Mouse (Mus musculus): ENCODE measurements around the gene Myh6.

DNA sequence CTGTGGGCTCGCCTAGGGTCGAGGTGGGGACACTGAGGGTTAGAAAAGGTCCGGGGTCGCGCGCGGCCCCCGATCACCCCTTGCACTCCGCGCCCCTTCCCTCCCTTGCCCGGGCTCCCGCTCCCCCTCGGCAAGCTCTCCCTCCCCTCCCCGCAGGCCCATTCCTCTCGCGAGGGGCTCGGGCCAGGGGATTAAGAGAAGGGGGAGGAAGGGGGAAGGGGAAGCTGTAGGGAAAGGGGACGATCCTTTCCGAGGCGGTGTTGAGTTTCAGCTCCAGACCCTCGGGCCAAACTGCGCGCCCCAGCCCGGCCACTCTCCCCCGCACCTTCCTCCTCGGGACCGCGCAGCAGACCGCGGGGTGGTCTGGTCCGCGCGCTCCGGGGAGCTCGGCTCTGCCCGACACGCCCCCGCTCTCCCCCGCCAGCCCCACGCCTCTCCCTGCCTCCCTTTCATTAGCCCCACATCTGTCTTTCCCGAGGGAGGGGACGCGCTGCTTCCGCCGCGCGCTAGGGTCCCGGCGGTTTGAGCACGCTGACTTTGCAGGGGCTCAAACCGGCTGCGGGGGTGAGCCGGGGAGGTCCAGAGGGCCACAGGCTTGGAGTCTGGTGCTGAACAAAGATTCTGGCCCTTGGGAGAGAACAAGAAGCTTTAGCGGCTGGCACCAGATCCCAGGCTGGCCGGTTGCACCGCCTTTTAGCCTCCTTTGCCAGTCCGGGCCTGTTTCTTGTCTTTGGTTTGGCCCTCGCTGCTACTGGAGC is 40.1 kb downstream of the Myh6 start:
- TF ChIP-seq EP300 (IDR thresholded peaks at IDR 0.05): no peak
- no peak for TF ChIP-seq CTCF (IDR thresholded peaks at IDR 0.05)
